Mouse (Mus musculus) forebrain, embryonic 10.5 days (tissue): ENCODE measurements at regions not wholly inside any gene's neighbourhood (a gene's known extent, or its start where the extent isn't known, plus 50 kb on each side); places are given as distances from the start of the nearest gene placed in this dataset.

Source experiments
- DNase-seq: peaks from one replicate; pipeline ENCODE4 v3.0.0-alpha.2; 2017; ENCODE audit warnings: low spot score; ENCODE audit errors: extremely low spot score
- H3K27ac ChIP-seq: fragments of 300-500 bp; sonication (generic); 2 replicates; pipeline ENCODE4 v1.5.1; 2016; ENCODE audit warnings: mild to moderate bottlenecking
- H3K27me3 ChIP-seq: fragments of 300-500 bp; sonication (generic); 2 replicates; pipeline ENCODE4 v1.6.1; 2016; ENCODE audit warnings: mild to moderate bottlenecking; ENCODE audit not compliant: poor library complexity, severe bottlenecking
- H3K36me3 ChIP-seq: fragments of 300-500 bp; sonication (generic); replicated peaks from 2 replicates; pipeline ENCODE4 v1.6.1; 2016; ENCODE audit warnings: mild to moderate bottlenecking, moderate library complexity
- H3K4me1 ChIP-seq: fragments of 300-500 bp; sonication (generic); 2 replicates; pipeline ENCODE4 v1.6.1; 2016
- H3K4me3 ChIP-seq: fragments of 300-500 bp; sonication (generic); 2 replicates; pipeline ENCODE4 v1.5.1; 2016; ENCODE audit warnings: mild to moderate bottlenecking, moderate library complexity
- H3K9me3 ChIP-seq: fragments of 300-500 bp; sonication (generic); 2 replicates; pipeline ENCODE4 v1.6.1; 2016; ENCODE audit warnings: mild to moderate bottlenecking, moderate library complexity
- WGBS: fragments of 180-500 bp; shearing (Covaris S2); methylation state at CpG from one replicate; pipeline ENCODE4 v1.1.7; 2016; 5-methylcytosine and 5-hydroxymethylcytosine counted together

DNA sequence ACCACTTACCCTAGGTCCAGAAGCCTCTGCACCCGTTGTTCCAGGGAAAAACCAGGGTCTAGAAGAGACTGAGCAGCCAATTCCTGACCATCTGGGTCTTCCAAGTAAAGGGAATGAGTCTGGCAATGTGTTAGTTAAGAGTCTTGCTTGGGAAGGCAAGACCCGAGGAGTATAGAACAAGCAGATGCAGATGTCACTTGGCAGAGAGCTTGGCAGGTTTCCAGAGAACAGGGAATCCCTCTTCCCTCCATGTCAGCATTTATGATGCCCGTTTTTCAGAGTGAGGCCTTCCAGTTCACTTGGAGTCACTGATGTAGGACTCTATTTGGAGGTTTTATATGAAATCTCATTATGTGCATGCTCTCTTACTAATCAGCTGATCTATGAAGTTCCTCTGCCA, 231.1 kb downstream of the Bcl2 start:
- H3K36me3 ChIP-seq, result no peaks in the 10 kb centered on the region
- H3K4me1 ChIP-seq, result peaks cover 3% of the 10 kb centered on the region; the same call in 1 of the 2 replicates
- no peak for DNase-seq
- no peak overlapping the region for H3K27ac ChIP-seq
- H3K27me3 ChIP-seq, result no peaks in the 10 kb centered on the region
- no peaks in the 10 kb centered on the region for H3K9me3 ChIP-seq
- H3K4me3 ChIP-seq, result no peak overlapping the region
- WGBS, result 78% methylated on average over 3 of the region's 3 CpGs

DNA sequence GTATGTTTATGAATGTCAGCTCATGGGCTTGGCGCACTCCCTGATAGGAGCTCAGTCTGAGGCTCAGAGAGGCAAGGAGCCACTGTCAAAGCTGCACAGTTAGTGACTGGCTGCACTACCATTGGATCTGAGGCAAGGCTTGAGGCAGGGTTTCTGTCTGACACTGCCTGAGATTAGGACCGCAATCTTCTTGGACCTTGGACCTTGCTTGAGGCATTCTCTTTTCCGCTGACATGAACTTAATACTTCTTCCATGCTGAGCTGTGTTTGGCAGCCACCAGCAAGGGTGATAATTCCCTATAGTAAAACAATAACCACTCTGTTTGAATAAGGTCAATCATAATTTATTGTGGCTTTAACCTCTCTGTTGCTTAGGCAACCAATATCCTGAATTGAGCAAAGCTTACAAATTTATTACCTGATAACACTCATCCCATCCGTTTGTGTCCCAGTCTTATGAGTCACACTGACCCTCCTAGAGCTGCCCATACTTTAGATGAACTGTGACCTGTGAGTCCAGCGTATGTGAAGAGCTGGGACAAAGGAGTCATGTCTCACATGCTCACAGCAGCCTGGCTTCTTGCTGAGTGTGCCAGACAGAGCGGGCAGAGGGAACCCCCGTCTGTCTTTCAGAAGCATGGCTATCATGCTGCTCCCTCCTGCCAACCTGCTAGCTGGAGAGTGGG, 236.3 kb downstream of the Bcl2 start:
- no peaks in the 10 kb centered on the region for H3K9me3 ChIP-seq
- H3K4me3 ChIP-seq, result no peak overlapping the region
- 86% methylated on average over 7 of the region's 7 CpGs for WGBS
- H3K36me3 ChIP-seq, result no peaks in the 10 kb centered on the region
- H3K27me3 ChIP-seq, result no peaks in the 10 kb centered on the region
- DNase-seq, result no peak
- no peak overlapping the region for H3K27ac ChIP-seq
- peaks cover 4% of the 10 kb centered on the region; the same call in 1 of the 2 replicates for H3K4me1 ChIP-seq

DNA sequence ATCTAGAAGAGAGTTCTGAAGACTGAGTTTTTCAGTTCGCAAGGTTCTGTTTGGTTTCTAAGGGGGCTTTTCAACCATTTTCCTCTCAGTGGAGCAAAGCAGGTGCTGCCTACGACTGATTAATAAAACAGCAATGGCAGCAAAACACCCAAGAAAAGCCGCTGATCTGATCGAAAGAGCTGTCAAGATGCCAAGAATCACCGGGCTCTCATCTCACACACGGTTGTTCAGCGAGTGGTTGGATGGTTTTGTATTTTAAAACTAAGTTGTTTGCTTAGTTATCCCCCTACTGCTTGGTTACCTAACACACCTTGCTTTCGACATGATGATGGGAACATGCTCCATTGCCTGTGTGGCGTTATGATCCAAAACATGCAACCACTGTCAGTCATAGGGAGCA, 246.1 kb downstream of the Bcl2 start:
- H3K27ac ChIP-seq, result no peak overlapping the region
- no peak for DNase-seq
- peaks cover 32% of the 10 kb centered on the region for H3K27me3 ChIP-seq
- H3K4me3 ChIP-seq, result no peak overlapping the region
- 95% methylated on average over 9 of the region's 9 CpGs for WGBS
- H3K4me1 ChIP-seq, result peaks cover 22% of the 10 kb centered on the region
- H3K36me3 ChIP-seq, result no peaks in the 10 kb centered on the region
- H3K9me3 ChIP-seq, result no peaks in the 10 kb centered on the region

DNA sequence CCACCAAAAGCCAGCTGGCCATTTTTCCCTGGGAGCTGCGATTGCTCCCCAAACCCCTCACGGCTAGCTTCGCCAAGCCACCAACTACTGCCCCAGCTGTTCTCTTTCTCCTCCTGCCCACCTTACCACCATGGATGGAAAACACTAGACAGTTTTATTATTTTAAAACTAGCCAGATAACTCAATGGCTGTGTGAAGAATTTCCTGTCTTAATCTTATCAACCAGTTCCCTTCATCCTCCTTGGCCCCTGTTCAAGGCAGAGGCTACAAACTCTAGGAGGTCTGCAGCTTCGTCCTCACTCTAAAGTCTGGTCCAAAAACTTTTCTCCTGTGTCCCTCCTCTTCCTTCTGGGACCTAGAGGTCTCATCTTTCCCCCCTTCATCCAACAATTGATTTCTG, 247.4 kb downstream of the Bcl2 start:
- Histone ChIP-seq H3K27me3 (peaks cover 39% of the 10 kb centered on the region), H3K4me3 (no peak overlapping the region), H3K9me3 (no peaks in the 10 kb centered on the region), H3K27ac (no peak overlapping the region), H3K4me1 (peaks cover 22% of the 10 kb centered on the region), H3K36me3 (no peaks in the 10 kb centered on the region)
- 93% methylated on average over 4 of the region's 4 CpGs for WGBS
- DNase-seq, result no peak

DNA sequence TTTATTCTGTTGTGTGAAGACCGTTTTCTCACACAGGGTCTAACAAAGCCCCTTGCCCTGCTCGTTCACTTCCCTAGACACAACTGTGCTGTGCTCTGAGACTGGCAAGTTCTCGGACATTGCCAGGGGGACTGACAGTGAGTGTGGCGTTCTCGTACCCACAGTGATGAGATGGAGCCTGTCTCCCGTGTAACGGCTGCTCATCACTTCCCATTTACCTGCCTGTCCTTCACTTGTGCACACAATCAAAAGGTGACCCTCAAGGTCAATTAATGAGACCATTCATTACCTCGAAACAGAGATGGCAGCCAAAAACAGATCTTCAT, 248.1 kb downstream of the Bcl2 start:
- WGBS, result 61% methylated on average over 8 of the region's 8 CpGs
- peaks cover 22% of the 10 kb centered on the region for H3K4me1 ChIP-seq
- H3K9me3 ChIP-seq, result no peaks in the 10 kb centered on the region
- no peak overlapping the region for H3K27ac ChIP-seq
- no peak overlapping the region for H3K4me3 ChIP-seq
- peaks cover 39% of the 10 kb centered on the region for H3K27me3 ChIP-seq
- no peak for DNase-seq
- no peaks in the 10 kb centered on the region for H3K36me3 ChIP-seq

DNA sequence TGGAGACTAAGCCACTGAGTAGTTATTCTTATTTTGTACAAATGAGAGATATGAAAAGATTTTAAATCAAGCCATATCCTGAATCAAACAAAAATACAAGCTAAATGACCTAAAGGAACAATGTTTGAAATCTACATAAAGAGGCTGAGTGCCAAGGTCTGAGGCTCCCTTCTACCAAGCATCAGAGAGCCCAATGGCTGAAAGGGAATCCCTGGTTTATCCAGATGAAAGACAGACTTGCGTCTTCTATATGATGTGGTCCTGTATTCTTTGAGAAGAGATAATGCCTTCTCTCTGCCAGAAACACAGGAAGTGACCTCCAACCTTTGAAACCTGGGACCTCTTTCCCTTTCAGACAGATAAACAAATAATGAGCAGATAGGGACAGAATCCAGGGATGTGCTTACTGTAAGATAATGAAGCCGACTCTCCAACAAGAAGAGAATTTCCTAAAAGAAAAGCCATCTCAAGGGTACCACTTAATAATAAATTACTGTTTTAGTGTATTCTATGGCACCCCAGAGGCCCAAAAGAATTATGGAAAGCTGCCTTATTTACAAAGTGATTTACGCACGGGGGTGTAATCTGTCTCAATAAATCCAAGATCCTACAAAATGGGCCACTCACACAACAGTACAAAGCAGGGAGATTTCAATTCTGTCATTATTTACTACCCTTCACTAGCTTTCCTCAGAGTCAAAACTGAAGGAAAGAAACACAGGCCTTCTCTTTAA, 248.7 kb downstream of the Bcl2 start:
- no peaks in the 10 kb centered on the region for H3K36me3 ChIP-seq
- no peaks in the 10 kb centered on the region for H3K9me3 ChIP-seq
- H3K4me3 ChIP-seq, result no peak overlapping the region
- peaks cover 22% of the 10 kb centered on the region for H3K4me1 ChIP-seq
- 68% methylated on average over 4 of the region's 4 CpGs for WGBS
- peaks cover 39% of the 10 kb centered on the region for H3K27me3 ChIP-seq
- no peak overlapping the region for H3K27ac ChIP-seq
- no peak for DNase-seq

DNA sequence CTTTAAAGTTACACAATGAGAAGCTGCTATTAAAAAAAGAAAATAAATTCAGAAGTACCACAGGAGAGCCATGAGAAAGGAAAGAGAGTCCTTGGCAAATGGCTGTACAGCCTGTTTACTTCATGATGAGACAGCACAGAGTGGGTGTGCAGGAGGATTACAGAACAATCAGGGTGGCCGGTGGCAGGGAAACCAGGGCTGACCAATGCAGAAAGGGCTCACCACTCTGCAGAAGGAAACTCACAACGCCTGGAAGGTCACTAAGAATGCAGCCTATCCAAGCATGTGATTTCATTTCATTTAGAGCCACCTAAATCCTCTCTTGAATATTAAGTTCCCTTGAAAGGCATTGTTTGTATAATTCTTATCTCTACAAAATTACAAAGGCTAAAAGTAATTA, 249.3 kb downstream of the Bcl2 start:
- no peaks in the 10 kb centered on the region for H3K36me3 ChIP-seq
- 0 out of 2 replicates have a peak overlapping the region, but pooled peaks have one; percentile 40 for H3K27ac ChIP-seq
- peaks cover 22% of the 10 kb centered on the region for H3K4me1 ChIP-seq
- peak; percentile 51 for DNase-seq
- 24% methylated on average over 2 of the region's 2 CpGs for WGBS
- no peaks in the 10 kb centered on the region for H3K9me3 ChIP-seq
- no peak overlapping the region for H3K4me3 ChIP-seq
- peaks cover 39% of the 10 kb centered on the region for H3K27me3 ChIP-seq

DNA sequence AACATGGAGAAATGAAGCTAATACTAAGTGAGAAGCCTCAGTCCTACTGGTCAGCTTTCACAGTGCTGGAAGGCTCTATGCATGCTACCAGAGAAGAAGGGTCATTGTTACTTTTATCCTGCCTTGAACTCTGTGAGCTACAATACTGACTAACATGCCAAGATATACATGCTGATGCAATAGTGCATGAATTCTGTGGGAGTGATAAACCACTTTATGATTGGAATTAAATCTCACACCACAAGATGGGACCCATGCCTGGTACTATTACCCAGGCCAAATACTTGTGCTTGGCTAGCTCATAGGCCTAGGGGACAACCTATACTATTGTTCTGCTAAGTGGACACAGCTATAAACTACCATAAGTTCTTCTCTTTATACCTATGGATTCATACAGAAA, 251.5 kb downstream of the Bcl2 start:
- Histone ChIP-seq H3K36me3 (no peaks in the 10 kb centered on the region), H3K4me3 (no peak overlapping the region), H3K27ac (no peak overlapping the region), H3K27me3 (peaks cover 27% of the 10 kb centered on the region), H3K4me1 (peaks cover 22% of the 10 kb centered on the region), H3K9me3 (no peaks in the 10 kb centered on the region)
- no peak for DNase-seq

DNA sequence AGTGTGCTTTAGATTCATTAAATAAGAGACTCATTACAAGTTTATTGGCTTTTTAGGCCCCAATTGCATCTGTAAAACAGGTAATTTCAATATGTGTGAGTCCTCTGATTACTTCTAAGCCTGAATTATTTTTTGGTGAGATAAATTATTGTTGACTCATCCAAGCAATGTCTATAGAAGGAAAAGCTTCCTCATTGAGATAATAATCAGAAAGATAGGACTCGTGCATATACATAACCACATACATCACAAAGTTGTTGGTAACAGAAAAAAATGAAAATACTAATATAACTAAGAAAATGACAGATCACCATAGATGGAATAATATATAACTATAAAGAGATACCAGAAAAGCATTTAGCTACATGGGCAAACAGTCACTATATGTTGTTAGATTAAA, 252.0 kb downstream of the Bcl2 start:
- 88% methylated on average over 1 of the region's 1 CpGs for WGBS
- Histone ChIP-seq H3K36me3 (no peaks in the 10 kb centered on the region), H3K4me1 (peaks cover 22% of the 10 kb centered on the region), H3K27me3 (peaks cover 22% of the 10 kb centered on the region), H3K27ac (no peak overlapping the region), H3K4me3 (no peak overlapping the region), H3K9me3 (no peaks in the 10 kb centered on the region)
- DNase-seq, result no peak

DNA sequence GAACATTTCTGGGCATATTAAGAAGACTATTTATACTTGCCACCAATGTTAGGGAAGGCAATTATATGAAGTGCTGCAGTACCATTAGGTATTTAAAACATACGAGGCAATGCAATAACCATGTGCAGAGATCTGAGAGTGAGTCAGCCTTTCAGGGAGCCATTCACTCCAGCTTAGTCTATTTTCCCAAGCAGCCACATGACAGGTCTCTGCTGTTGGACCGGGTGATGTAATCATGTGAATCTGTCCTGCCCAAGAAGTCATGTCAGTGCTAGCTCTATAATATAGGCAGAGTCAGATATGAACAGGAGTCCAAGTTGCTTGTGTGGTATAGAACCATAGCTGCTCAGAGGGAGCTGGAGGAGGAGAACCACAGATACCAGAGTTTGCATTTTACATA, 253.1 kb downstream of the Bcl2 start:
- H3K36me3 ChIP-seq, result no peaks in the 10 kb centered on the region
- H3K27me3 ChIP-seq, result peaks cover 10% of the 10 kb centered on the region; the same call in 1 of the 2 replicates
- WGBS, result 87% methylated on average over 2 of the region's 2 CpGs
- no peaks in the 10 kb centered on the region for H3K9me3 ChIP-seq
- no peak for DNase-seq
- H3K4me1 ChIP-seq, result peaks cover 20% of the 10 kb centered on the region
- H3K27ac ChIP-seq, result no peak overlapping the region
- no peak overlapping the region for H3K4me3 ChIP-seq

DNA sequence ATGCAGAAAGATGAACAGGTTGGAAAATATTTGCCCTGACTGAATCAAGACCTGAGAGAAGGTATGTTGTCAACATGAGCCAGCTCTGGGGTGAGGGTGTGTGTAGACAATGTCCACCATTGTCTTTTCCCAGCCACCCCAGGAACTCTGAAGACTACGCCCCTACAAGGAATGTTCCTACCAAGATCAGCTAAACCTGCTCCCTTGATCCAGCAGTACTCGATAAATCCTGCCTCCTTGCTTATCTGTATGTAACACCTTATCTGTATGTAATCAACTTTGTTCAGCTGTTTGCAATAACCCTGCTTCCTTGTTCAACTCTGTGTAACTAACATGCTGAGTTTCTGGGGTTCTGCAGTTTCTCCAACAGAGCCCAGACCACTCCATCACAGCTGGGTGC, 264.3 kb downstream of the Bcl2 start:
- WGBS, result 84% methylated on average over 2 of the region's 2 CpGs
- Histone ChIP-seq H3K4me1 (no peaks in the 10 kb centered on the region), H3K4me3 (no peak overlapping the region), H3K36me3 (no peaks in the 10 kb centered on the region), H3K27me3 (no peaks in the 10 kb centered on the region), H3K27ac (no peak overlapping the region), H3K9me3 (no peaks in the 10 kb centered on the region; the same call in 1 of the 2 replicates)
- no peak for DNase-seq
